Mouse (Mus musculus) lung, postnatal 25 days (tissue): Measurements from ENCODE around the gene Tbkbp1.
A peak's percentile ranks its signal among the peaks of the same experiment; 100 is the strongest.
"Not testable (repeated sequence)": the region's sequence is repeated elsewhere in the genome, so short reads cannot be mapped to it uniquely, and the experiment has no call there.

ENCODE experiments used
- DNase-seq: peaks from one replicate; pipeline ENCODE4 v3.0.0; 2022; ENCODE audit warnings: low spot score

Tbkbp1 gene

DNA sequence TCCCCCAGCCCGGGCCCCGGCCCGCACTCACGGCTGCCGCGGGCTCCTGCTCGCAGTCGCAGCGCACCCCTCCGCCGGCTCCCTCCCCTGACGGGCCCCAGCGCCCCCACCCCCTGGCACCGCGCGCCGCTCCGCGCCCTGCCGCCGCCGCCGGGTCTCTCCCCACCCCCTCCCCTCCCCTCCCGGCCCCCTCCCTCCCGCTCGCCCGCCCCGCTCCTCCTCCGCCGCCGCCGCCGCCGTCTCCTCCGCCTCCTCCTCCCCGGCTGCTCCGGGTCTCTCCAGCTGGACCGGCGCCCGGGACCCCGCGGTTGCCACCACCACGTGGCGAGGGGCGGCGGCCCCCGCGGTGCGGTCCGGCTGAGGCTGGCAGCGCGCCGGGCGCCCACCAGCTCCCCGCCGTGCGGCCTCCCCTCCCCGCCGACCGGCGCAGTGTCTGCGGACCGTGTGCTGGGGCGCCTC lies at the start of gene Tbkbp1:
Tbkbp1 (minus strand) TSS at position 153 of the 459 bp plus-strand sequence.
- DNase-seq = no peak

DNA sequence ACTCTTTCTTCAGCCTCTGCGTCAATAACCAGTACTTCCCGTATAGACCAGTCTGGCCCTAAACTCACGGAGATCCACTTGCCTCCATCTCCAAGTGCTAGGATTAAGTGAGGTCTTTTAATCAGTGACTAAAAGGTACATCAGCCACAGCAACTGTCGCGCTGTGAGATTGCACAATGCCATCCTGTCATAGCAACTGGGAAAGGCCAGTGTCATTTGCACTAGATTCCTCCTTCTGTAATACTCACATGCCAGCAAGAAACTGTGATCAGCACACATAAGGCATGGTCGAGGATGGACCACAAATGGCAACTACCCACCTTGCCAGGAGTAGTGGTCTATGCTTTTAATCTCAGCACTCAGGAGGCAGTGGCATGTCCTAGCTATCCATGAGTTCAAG lies 48.2 kb upstream of the Tbkbp1 start:
- no peak for DNase-seq

DNA sequence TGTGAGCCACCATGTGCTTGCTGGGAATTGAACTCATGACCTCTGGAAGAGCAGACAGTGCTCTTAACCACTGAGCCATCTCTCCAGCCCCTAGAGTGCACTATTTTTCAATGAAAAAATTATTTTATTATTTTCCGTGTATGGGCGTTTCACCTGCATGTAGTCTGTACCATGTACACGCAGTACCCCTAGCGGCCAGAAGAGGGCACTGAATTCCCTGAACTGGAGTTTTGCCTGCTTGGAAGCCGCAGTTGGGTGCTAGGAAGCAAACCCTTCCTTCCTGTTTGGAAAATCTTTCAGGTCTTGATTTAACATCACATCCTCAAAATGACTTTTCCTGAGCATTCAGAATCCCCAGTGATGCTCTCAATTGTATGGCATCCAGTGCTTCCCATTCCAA lies 47.3 kb upstream of the Tbkbp1 start:
- DNase-seq = peak; percentile 48

DNA sequence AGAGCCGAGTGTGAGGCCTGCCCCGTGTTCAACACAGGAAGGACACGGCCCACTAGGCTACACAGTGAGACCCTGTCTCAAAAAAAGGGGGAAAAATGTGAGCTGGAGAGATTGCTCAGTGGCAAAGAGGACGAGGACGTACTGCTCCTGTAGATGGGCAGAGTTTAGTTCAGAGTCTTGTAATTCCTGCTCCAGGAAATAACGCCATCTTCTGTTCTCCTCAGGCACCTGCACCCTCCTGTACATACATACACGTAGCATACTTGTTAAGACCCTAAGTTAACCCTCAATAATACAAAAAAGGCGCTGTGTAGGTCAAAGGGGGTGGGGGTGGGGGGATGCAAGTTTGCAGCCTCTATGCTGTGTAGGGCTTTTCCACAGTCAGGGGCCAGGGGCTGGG lies 45.7 kb upstream of the Tbkbp1 start:
- DNase-seq = no peak

DNA sequence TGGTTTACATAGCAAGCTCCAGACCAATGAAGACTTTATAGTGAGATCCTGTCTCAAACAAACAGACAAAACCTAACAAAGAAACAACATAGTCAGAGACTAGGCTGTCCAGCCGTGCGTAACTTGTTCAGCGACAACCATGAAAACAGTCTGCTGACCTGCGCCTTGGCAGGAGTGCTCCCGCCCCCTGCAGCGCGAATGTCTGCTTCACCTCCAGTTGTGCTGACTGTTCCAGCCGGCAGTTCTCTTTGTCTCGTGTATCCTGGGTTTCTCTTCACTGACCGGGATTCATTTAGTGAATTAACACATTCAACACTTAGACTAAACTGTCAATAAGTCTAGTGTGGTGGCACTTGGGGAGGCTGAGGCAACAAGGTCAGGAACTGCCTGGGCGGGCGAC lies 45.2 kb upstream of the Tbkbp1 start:
- DNase-seq = no peak

DNA sequence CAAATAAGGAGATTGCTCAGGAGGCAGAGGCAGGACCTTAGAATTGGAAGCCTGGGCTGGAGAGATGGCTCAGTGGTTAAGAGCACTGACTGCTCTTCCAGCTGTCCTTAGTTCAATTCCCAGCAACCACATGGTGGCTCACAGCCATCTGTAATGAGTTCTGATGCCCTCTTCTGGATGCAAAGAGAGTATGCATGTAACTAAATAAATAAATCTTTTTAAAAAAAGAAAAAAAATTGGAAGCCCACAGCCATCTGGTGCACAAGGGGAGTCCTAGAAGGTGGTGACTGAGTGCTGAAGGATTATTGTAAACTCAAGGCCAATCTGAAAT lies 41.3 kb upstream of the Tbkbp1 start:
- DNase-seq = no peak

DNA sequence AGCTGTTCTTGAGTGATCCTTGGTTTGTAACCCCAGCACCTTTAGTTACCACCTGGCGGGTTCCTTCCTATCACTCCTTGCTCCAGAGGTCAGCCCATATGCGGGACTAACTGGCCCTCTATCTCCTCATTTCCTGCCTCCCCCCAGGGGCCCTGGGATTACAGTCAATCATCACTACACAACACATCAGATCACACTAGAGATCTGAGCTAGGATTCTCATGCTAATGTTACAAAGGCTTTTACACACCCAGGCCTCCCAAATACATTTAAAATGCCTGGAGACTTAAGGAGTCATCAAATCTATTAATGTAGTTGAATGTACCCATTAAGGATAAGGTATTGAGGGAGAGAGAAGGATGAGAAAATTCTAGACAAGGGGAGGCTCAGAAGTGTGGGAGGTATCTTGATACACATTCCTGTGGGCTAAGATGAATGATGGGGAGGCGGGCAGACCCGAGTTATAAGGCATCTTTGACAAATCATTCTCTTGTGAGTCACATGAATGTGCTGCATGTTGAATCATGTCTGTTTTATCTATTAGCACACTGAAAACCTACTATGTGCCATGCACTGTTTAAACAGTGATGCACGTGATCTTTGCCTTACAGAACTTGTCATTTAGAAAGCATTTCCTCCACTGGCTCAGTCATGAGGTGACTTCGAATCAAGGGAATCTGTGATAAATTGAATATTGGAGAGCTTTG lies 40.8 kb upstream of the Tbkbp1 start:
- DNase-seq = no peak

DNA sequence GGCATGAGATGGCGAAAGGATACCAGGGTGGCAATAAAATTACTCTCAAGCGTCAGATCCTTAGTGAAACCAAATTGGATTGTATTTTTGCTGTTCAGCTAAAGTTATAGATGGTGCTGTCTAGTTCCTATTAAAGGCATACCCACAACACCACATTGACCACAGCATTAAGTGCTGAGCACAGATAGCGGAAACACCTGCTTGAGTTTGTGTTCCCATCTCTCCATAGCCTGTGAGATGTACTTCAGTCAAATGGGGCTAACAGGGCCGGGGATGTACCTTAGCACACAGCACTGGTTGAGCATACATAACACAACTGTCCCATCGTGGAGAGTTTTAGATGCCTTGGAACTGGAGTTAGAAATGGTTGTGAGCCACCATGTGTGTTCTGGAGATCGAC lies 39.7 kb upstream of the Tbkbp1 start:
- no peak for DNase-seq

DNA sequence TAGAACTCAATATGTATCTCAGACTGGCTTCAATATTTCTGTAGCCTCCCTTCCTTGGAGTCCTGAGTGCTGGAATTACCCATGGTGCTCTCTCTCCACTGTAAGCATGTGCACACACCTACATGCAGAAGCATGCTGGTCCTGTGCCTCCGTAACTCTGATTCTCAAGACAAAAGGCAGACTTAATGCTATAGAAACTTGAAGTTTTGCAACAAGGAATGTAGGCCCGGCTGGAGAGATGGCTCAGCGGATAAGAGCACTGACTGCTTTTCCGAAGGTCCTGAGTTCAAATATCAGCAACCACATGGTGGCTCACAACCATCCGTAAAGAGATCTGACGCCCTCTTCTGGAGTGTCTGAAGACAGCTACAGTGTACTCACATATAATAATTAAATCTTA lies 38.4 kb upstream of the Tbkbp1 start:
- DNase-seq = not testable (repeated sequence)

DNA sequence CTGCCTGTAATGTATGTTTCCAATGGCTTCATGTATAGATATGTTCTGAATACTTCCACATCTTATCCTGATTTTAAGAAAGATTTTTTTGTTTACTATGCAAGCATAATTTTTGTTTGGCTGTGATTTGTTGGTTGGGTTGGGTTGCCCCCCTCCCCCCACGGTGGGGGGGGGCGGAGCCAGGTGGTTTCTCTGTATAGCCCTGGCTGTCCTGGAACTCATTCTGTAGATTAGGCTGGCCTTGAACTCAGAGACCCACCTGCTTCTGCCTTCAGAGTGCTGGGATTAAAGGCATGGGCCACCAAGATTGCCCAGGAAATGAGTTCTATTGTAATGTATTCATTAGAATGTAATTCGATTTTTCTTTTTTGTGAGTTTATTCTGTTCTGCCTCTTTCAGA lies 37.9 kb upstream of the Tbkbp1 start:
- DNase-seq = no peak

DNA sequence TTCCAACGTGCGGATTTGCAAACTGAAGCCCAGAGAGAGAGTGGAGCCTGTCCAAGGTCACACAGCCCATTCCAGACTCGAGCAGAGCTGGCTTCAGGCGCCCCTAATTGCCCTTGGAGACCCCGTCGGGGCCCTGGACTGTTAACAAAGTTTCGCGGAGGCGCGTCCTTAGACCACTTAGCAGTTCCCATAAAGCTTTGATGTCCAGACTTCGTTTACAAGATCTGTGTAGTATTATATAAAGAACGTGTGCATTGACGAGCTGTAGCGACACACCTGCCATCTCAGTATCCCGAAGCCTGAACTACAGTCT lies 37.3 kb upstream of the Tbkbp1 start:
- DNase-seq = no peak

DNA sequence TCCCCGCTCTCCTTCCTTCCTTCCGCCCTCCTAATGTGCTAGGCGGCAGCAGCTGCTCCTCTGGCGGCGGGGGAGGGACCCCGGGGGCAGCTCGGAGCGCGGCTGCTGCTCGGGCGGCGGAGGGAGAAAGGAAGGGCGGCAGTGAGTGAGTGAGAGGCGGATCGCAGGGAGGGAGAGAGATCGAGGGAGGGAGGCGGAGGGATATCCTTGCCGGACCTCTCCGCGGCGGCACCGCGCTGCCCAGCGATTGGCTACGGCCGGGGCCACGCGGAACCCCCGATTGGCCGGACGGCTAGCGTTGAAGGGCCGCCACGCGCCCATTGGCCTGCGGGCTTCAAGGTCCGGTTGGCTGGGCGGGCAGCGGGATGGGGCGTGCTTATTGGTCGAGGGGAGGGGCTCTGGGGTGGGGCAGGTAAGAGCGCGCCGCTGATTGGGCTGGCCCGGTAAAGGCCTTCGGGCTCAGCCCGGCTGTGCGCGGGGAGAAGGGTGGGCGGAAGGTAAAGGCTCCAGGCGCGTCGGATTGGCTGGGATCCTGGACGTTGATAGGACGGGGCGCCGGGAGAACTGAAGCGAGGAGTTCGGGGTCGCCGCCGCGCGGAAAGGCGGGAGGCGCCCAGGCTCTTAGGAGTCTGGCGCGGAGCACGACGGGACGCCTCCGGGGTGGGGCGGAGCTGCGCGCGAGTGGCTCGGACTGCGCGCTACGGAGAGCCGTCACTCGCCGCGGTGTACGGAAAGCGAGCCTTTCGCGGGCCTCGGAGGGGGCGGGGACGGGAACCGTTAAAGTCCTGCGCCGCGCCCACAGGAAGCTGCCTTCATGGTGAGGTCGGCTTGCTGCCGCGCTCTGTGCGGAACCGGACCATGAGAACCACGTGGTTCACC lies 36.7 kb upstream of the Tbkbp1 start, which contains the start of gene Kpnb1:
Kpnb1 (minus strand) TSS at position 118 of the 879 bp plus-strand sequence.
- DNase-seq = peak; percentile 99

DNA sequence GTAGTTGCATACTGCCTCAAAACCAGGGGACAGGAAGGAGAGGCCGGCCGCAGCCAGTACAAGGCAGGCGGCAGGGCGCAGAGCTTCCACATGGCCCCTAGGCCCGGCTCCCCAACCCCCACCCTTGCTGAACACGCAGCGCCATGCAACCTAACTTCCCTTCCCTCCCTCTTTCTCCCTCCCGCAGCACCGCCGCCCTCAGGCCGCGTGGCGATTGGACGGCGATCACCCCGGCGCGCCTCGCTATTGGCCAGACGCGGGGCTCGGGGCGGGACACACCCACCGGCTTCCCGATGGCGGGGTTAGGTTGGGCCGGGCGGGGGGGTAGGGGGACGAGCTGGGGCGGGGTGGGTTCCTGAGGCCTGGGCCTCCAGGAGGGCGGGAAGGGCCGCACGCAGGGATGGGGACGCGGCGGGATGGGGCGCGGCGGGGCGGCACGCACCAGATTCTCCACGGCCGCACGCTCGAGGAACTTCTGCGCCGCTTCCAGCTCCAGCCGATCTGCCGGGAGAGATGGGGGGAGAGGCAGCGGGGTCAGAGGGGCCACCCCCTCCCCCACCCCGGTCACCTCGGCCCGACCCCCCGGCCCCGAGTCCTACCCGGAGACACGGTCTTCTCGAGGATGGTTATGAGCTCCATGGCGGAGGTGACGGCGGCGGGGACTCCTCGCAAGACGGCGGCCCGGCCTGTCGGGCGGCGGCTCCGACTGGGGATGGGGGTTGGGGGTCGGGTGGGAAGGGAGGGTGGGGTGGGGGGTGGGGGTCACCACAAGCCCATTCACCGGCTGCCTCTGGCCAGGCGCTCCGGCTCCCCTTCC lies 35.9 kb upstream of the Tbkbp1 start:
- peak; percentile 98 for DNase-seq

DNA sequence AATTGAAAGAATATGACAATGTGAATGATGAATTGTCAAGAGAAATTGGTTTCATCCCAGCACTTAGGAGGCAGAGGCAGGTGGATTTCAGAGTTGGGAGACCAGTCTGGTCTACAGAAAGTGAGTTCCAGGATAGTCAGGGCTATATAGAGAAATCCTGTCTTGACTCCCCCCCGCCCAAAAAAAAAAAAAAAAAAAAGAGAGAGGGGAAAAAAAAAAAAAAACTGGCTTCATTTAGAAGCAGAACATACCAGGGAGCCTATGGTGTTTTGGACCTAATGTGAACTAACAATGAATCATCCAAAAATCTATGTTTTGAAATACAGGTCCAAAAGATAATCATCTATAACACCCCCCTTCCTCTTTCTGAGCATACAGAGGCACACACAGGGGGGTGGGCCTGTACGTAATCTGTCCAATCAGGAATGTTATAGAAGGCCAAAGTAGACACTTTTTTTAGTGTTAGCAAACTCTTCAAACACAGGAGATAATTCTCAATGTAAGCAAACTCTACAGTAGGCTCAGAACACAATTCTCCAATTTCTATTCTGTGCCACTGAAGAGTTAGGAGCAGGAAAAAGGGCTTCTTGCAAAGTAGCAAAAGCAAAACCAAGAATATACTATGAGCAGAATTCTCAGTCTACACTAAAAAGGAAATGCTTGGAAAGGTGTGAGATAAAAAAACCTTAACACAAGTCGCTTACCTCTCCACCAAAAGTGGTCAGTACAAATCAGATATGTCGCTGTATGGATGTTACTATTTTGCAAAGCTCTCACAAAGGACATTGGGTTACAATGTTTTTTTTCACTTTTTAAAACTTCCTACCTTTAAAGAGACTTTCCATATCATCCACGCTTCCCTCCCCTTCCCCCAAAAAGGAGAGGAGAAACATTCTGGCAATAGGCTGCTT lies 34.7 kb upstream of the Tbkbp1 start:
- no peak for DNase-seq

DNA sequence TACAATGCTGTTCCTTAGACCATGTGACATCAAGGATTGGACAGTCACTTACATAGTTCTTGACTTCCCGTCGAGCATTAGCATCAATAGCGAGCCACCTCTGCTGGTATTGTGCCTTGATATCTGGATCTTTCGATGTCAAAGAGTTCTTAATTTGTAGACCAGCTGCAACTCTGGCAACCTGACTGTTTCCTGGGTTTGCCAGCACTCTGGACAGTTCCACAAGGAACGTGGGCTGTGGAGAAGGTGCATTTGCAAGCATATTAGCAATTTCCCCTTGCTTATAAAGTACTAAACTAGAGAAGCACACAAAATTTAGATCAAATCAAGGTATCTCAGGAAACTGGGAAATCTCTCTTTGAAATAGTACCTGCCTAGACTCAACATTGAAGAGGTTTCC lies 33.6 kb upstream of the Tbkbp1 start:
- DNase-seq = no peak

DNA sequence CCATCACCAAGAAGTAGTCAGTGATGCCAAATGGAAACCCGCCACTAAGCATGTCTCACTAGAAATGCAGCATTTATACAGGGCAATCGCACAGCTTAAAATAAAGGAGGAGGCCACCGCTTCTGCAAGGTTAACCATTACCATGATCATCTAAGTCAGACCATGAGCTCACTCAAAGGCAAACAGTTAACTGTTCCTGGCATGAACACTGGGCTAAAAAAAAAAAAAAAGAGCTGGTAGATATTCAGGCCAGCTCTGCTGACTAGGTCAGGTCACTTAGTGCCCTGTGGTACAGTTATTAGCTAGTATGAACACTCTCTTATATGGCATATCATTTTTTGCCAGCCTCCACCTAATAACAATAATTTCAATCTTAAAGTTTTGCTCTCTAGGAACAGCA lies 31.2 kb upstream of the Tbkbp1 start:
- no peak for DNase-seq

DNA sequence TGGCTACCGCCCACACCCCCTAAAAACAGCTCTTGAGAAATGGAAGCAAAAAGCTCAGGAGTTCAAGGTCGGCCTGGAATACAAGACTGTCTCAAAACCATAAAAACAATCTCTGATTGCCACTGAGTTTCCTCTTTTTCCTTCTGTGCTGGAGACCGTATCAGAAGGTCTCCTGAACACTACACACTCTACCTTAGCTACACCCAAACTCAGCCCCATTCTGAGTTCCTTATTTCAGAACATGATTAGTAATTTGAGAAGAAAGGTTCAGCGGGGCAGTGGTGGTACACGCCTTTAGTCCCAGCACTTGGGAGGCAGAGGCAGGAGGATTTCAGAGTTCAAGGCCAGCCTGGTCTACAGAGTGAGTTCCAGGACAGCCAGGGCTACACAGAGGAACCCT lies 29.8 kb upstream of the Tbkbp1 start:
- no peak for DNase-seq

DNA sequence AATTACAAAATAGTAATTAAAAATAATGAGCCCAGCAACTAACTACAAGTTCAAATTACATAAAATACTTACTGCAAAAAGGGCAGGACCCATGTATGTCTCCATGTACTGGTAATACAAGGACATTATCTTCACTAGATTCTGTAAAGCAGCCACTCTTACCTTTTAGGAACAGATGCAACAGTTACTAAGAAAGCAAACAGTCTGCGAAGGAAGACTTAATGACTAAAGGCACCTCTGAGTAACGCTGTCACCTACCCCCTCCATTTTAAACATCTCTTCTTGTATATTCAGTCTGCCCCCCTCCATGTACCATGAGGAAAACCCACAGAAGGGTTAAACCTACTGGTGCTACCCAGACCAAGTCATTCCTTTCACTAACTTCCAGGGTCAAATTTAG lies 26.9 kb upstream of the Tbkbp1 start:
- DNase-seq = no peak

DNA sequence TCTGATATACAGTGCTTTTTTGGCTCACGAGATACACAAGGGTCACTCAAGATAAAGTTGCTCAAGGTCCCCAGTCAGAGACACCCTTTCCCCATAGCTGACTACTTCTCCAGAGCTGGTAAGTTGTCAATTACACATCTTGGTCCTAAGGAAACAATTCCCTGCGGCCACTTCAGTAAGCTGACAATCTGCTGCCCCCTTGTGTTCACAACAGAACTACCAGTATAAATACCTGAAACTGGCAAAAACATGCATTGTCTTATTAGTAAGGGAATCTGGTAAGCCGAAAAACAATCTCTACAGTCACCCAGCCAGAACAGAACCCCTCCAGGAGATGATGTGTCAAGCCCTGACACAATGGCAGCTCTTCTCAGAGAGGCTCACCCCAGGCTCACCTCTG lies 25.6 kb upstream of the Tbkbp1 start:
- DNase-seq = peak; percentile 56

DNA sequence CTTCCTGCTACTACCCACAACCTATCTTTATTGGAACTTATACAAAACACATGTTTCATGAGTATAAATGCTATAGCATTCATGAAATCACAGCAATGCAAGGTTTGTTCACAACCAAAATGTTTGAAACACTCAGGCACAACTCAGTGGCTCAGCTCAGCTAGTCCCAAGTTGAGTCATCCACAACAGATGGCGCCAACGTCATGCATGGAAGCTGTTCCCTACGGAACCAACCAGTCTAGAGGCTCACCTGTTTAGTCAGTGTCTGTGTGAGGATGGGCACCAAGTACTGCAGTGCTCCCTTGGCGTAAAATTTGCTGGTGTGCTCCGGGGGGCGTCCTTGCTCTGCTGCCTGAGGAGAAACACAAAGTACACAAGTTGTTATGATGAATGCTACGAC lies 24.2 kb upstream of the Tbkbp1 start:
- DNase-seq = no peak

DNA sequence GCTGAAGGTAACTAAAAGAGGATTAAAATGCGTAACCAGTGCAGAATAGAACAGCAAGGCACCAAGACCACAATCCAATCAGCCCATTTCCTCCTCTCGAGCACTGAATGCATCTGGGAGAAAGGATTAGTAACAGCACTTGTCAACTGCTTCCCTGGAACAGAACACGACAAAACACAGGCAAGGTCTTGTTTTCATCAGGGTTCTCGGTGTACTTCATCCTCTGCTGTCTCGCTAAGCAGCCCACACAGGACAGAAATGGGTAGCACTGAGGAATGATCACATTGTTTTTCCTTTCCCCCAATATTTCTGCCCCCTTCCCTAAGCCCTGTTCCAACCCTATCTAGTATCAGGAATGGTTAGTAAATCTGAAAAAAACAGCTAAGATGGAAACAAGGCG lies 9.0 kb upstream of the Tbkbp1 start:
- DNase-seq = no peak

DNA sequence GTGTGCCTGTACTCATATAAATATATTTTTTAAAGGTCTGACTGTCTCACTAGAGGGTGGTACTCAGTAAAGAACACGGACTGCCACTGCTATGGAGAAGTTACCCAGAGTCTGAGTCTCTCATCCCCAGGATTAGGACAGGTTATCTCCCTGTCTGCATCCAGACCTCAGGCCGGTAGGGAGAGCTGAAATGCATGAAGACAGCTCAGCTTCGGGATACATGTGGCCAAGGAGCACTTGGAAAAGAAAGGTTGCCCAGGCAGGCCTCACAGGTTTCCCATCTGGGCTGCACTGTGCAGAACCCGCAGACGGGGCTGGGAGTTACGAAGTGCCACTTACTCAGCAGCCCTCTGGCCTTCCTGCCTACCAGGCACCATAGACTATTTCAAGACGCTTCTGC lies 5.7 kb upstream of the Tbkbp1 start:
- DNase-seq = no peak
